Mouse (Mus musculus) MEL (cell line): ENCODE measurements at regions not wholly inside any gene's neighbourhood (a gene's known extent, or its start where the extent isn't known, plus 50 kb on each side); places are given as distances from the start of the nearest gene placed in this dataset.

ENCODE experiments used
- DNase-seq: peaks from one replicate; pipeline ENCODE4 v3.0.0; 2011; ENCODE audit warnings: low read depth, low spot score
- H3K27ac ChIP-seq: 2 replicates; pipeline ENCODE4 v1.5.1; 2012; ENCODE audit warnings: low read depth, mild to moderate bottlenecking, control low read depth, low read length, moderate library complexity; ENCODE audit not compliant: control insufficient read depth
- H3K27me3 ChIP-seq, 2 experiments: fragments of 150-350 bp in 1 of 2; sonication (generic) in 1 of 2; 2 replicates each; pipeline ENCODE4 v1.6.1; 2012; ENCODE audit warnings: low read length in 2 of 2, mild to moderate bottlenecking in 2 of 2, improper control_type of control experiment in 1 of 2, moderate library complexity in 1 of 2; ENCODE audit not compliant: insufficient read depth in 2 of 2, control insufficient read depth in 1 of 2
- H3K36me3 ChIP-seq, 2 experiments: 2 replicates each; pipeline ENCODE4 v1.6.1; 2012 to 2014; ENCODE audit warnings: low read length in 2 of 2, improper control_type of control experiment in 1 of 2, inconsistent platforms in 1 of 2, mild to moderate bottlenecking in 1 of 2; ENCODE audit not compliant: insufficient read depth in 2 of 2, control insufficient read depth in 1 of 2
- H3K4me1 ChIP-seq, 2 experiments: fragments of 150-350 bp in 1 of 2; sonication (generic) in 1 of 2; 2 replicates each; pipeline ENCODE4 v1.6.1; 2012; ENCODE audit warnings: low read length in 2 of 2, improper control_type of control experiment in 1 of 2, mild to moderate bottlenecking in 1 of 2; ENCODE audit not compliant: insufficient read depth in 2 of 2, control insufficient read depth in 1 of 2
- H3K4me3 ChIP-seq, 2 experiments: fragments of 150-350 bp in 1 of 2; sonication (generic) in 1 of 2; 2 replicates each; pipeline ENCODE4 v1.5.1; 2012; ENCODE audit warnings: low read depth in 2 of 2, low read length in 2 of 2, mild to moderate bottlenecking in 2 of 2, moderate library complexity in 2 of 2, control low read depth in 1 of 2, improper control_type of control experiment in 1 of 2; ENCODE audit not compliant: control insufficient read depth in 1 of 2, insufficient read depth in 1 of 2
- H3K79me2 ChIP-seq: 2 replicates; pipeline ENCODE4 v1.6.1; 2012; ENCODE audit warnings: mild to moderate bottlenecking, low read length, moderate library complexity; ENCODE audit not compliant: control insufficient read depth, poor library complexity, insufficient read depth
- H3K9ac ChIP-seq: 2 replicates; pipeline ENCODE4 v1.6.1; 2012; ENCODE audit warnings: low read depth, mild to moderate bottlenecking, control low read depth, low read length, moderate library complexity; ENCODE audit not compliant: control insufficient read depth, poor library complexity, severe bottlenecking
- H3K9me3 ChIP-seq: fragments of 150-350 bp; sonication (generic); replicated peaks from 2 replicates; pipeline ENCODE4 v1.6.1; 2012; ENCODE audit warnings: mild to moderate bottlenecking, low read length, improper control_type of control experiment, moderate library complexity; ENCODE audit not compliant: insufficient read depth
- BHLHE40 ChIP-seq: IDR thresholded peaks from 2 replicates; pipeline ENCODE4 v1.6.1; 2012; ENCODE audit warnings: low read depth, mild to moderate bottlenecking, inconsistent platforms, low read length, improper control_type of control experiment, borderline replicate concordance
- CHD2 ChIP-seq: IDR thresholded peaks from 2 replicates; pipeline ENCODE4 v1.6.1; 2011; ENCODE audit warnings: low read length, improper control_type of control experiment
- CTCF ChIP-seq, 3 experiments: IDR thresholded peaks in 2 of 3; conservative IDR thresholded peaks in 1 of 3; 2 replicates each; pipeline ENCODE4 v1.5.1; 2011 to 2012; ENCODE audit warnings: low read length in 3 of 3, low read depth in 2 of 3, mild to moderate bottlenecking in 2 of 3, improper control_type of control experiment in 1 of 3, inconsistent platforms in 1 of 3, mixed read lengths in 1 of 3, moderate library complexity in 1 of 3; ENCODE audit not compliant: control insufficient read depth in 1 of 3, insufficient read depth in 1 of 3, poor library complexity in 1 of 3, severe bottlenecking in 1 of 3
- E2F4 ChIP-seq: IDR thresholded peaks from 2 replicates; pipeline ENCODE4 v1.6.1; 2011; ENCODE audit warnings: low read depth, low read length, improper control_type of control experiment, borderline replicate concordance
- ELF1 ChIP-seq: IDR thresholded peaks from 2 replicates; pipeline ENCODE4 v1.6.1; 2014; ENCODE audit warnings: low read depth, mild to moderate bottlenecking, inconsistent platforms, low read length, improper control_type of control experiment, moderate library complexity
- EP300 ChIP-seq, 2 experiments: IDR thresholded peaks; 2 replicates each; pipeline ENCODE4 v1.6.1; 2011; ENCODE audit warnings: improper control_type of control experiment in 2 of 2, low read length in 2 of 2, low read depth in 1 of 2, mild to moderate bottlenecking in 1 of 2
- GABPA ChIP-seq: IDR thresholded peaks from 2 replicates; pipeline ENCODE4 v1.6.1; 2012; ENCODE audit warnings: low read depth, mild to moderate bottlenecking, inconsistent platforms, low read length, improper control_type of control experiment, moderate library complexity
- HCFC1 ChIP-seq: IDR thresholded peaks from 2 replicates; pipeline ENCODE4 v1.6.1; 2012; ENCODE audit warnings: low read depth, mild to moderate bottlenecking, inconsistent platforms, low read length, improper control_type of control experiment, moderate library complexity
- JUND ChIP-seq: IDR thresholded peaks from 2 replicates; pipeline ENCODE4 v1.6.1; 2011; ENCODE audit warnings: low read depth, mild to moderate bottlenecking, improper control_type of control experiment, low read length
- MAZ ChIP-seq: IDR thresholded peaks from 2 replicates; pipeline ENCODE4 v1.6.1; 2012; ENCODE audit warnings: low read depth, mild to moderate bottlenecking, inconsistent platforms, low read length, improper control_type of control experiment
- MXI1 ChIP-seq: IDR thresholded peaks from 2 replicates; pipeline ENCODE4 v1.6.1; 2011; ENCODE audit warnings: mild to moderate bottlenecking, low read depth, low read length, improper control_type of control experiment
- MYB ChIP-seq: IDR thresholded peaks from 2 replicates; pipeline ENCODE4 v1.6.1; 2011; ENCODE audit warnings: mild to moderate bottlenecking, low read depth, low read length, improper control_type of control experiment
- MYC ChIP-seq: IDR thresholded peaks from 2 replicates; pipeline ENCODE4 v1.6.1; 2011; ENCODE audit warnings: low read depth, mild to moderate bottlenecking, low read length, improper control_type of control experiment, moderate library complexity
- POLR2A ChIP-seq, 2 experiments: IDR thresholded peaks; 2 replicates each; pipeline ENCODE4 v1.6.1; 2011 to 2012; ENCODE audit warnings: low read length in 2 of 2, mild to moderate bottlenecking in 2 of 2, control low read depth in 1 of 2, improper control_type of control experiment in 1 of 2, low read depth in 1 of 2, moderate library complexity in 1 of 2; ENCODE audit not compliant: control insufficient read depth in 1 of 2, insufficient read depth in 1 of 2, poor library complexity in 1 of 2
- POLR2AphosphoS2 ChIP-seq: IDR thresholded peaks from 2 replicates; pipeline ENCODE4 v1.6.1; 2011; ENCODE audit warnings: low read length, improper control_type of control experiment
- POLR2AphosphoS5 ChIP-seq: IDR thresholded peaks from 2 replicates; pipeline ENCODE4 v1.6.1; 2012; ENCODE audit warnings: low read depth, borderline replicate concordance, mild to moderate bottlenecking, inconsistent platforms, low read length, moderate library complexity, mixed read lengths
- SIN3A ChIP-seq: IDR thresholded peaks from 2 replicates; pipeline ENCODE4 v1.6.1; 2012; ENCODE audit warnings: low read length, improper control_type of control experiment, inconsistent platforms
- UBTF ChIP-seq: IDR thresholded peaks from 2 replicates; pipeline ENCODE4 v1.6.1; 2012; ENCODE audit warnings: low read depth, mild to moderate bottlenecking, inconsistent platforms, low read length, improper control_type of control experiment, moderate library complexity, borderline replicate concordance; ENCODE audit not compliant: insufficient read depth
- ZC3H11A ChIP-seq: IDR thresholded peaks from 2 replicates; pipeline ENCODE4 v1.6.1; 2012; ENCODE audit warnings: low read depth, mild to moderate bottlenecking, inconsistent platforms, low read length, improper control_type of control experiment

GRCm38 (mm10) chr1:193541934-193542580, 172.0 kb upstream of the Camk1g start:
- TF ChIP-seq MXI1 (no peak), BHLHE40 (no peak), ZC3H11A (no peak), CTCF (IDR thresholded peaks at IDR 0.05 in 2 of 3, conservative IDR thresholded peaks at IDR 0.05 in 1 of 3; ENCODE audit: control insufficient read depth in 1 of 3, insufficient read depth in 1 of 3, low read depth in 2 of 3, low read length in 3 of 3, poor library complexity in 1 of 3, severe bottlenecking in 1 of 3) (no peak), HCFC1 (no peak), POLR2AphosphoS2 (no peak), EP300 (IDR thresholded peaks at IDR 0.05; ENCODE audit: low read depth in 1 of 2, low read length in 2 of 2) (no peak), MAZ (no peak), SIN3A (no peak), JUND (no peak), POLR2A (IDR thresholded peaks at IDR 0.05; ENCODE audit: control insufficient read depth in 1 of 2, insufficient read depth in 1 of 2, low read depth in 1 of 2, low read length in 2 of 2, poor library complexity in 1 of 2) (no peak)
- TF ChIP-seq, all 39 proteins: peak for 0
- no peak for DNase-seq
- H3K27me3 ChIP-seq, result no peaks in the 10 kb centered on the region

DNA sequence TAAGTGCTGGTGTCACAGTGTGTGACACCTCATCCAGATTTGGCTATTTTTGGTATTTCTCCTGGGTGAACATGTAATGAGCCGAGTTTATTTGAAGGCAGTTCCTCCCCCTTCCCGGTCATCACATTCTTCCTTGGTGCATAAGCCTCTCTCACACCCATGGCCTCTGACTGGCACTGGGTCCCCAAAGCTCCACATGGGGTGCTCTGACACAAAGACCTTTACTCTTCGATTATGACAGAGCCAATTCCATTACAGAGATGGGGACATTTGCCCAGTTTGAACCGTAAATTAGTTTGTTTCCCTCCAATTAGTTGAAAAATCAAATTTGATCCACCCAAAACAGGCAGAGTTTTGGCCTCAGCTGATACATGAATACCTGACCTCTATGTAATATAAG, 171.2 kb upstream of the Camk1g start:
- H3K9ac ChIP-seq, result no peak overlapping the region

More at GRCm38 (mm10) chr1:193541934-193542580, 172.0 kb upstream of the Camk1g start:
- H3K79me2 ChIP-seq, result no peaks in the 10 kb centered on the region
- no peak overlapping the region for H3K9ac ChIP-seq
- no peaks in the 10 kb centered on the region for H3K9me3 ChIP-seq
- H3K4me1 ChIP-seq, result no peaks in the 10 kb centered on the region
- no peak overlapping the region for H3K4me3 ChIP-seq
- H3K36me3 ChIP-seq, result no peaks in the 10 kb centered on the region
- H3K27ac ChIP-seq, result no peak overlapping the region

DNA sequence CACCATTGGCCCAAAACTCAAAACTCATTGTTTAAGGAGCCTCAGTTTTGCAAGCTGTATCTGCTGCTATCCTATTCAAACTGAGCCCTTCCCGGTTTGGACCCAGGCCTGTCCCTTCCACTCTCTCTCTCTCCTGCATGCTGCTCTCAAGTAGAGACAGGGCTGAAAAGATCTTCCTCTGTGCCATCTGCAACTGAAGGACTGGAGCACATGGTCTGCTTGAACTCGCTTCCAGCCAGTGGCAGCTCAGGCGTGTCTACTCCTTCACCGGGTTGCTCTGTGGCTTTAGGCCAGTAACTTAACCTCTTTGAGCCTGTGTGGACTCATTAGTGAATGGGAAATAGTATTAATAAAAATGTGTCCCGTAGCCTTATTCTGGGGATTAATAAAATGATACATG, 170.4 kb upstream of the Camk1g start:
- Histone ChIP-seq H3K4me3 (no peak overlapping the region), H3K27me3 (no peaks in the 10 kb centered on the region), H3K4me1 (no peaks in the 10 kb centered on the region), H3K79me2 (no peaks in the 10 kb centered on the region), H3K36me3 (no peaks in the 10 kb centered on the region), H3K9ac (no peak overlapping the region), H3K9me3 (no peaks in the 10 kb centered on the region), H3K27ac (no peak overlapping the region)
- no peak for DNase-seq
- TF ChIP-seq E2F4 (no peak), GABPA (no peak), POLR2AphosphoS5 (no peak), CHD2 (no peak), UBTF (no peak), ZC3H11A (no peak), POLR2AphosphoS2 (no peak), MXI1 (no peak), MYB (no peak), MYC (no peak)
- TF ChIP-seq, all 39 proteins: peak for 0

More for the DNA sequence above, 171.2 kb upstream of the Camk1g start:
- Histone ChIP-seq H3K4me1 (no peaks in the 10 kb centered on the region), H3K27me3 (no peaks in the 10 kb centered on the region), H3K36me3 (no peaks in the 10 kb centered on the region), H3K27ac (no peak overlapping the region)
- TF ChIP-seq ELF1, result no peak
- TF ChIP-seq, all 39 proteins: peak for 0
- Histone ChIP-seq H3K4me3 (no peak overlapping the region), H3K9me3 (no peaks in the 10 kb centered on the region), H3K79me2 (no peaks in the 10 kb centered on the region)
- no peak for DNase-seq
